In genomic region chr5:125794318-125794717, GRCm38 (mm10) we compare ENCODE assay signal across 29 mouse cellular contexts.
"Had no signal": no experiment of that assay in that cellular context is flagged by ENCODE, and none has a peak within 500 bp of the region (broad histone marks: within the 10 kb centered on the region; RNA-seq: fewer than 3 reads in every experiment).

No protein-coding gene starts in this region.

- H3K27ac ChIP-seq: gastrocnemius, adult 2 months; heart, embryonic 13.5 days; heart, embryonic 15.5 days; hindbrain, embryonic 10.5 days; hindbrain, embryonic 12.5 days; hindbrain, embryonic 14.5 days; intestine, embryonic 15.5 days; layer of hippocampus, adult 2 months; limb, embryonic 13.5 days; limb, embryonic 15.5 days; liver, embryonic 12.5 days; liver, embryonic 14.5 days had no signal

- H3K27me3 ChIP-seq: heart, embryonic 13.5 days; heart, embryonic 15.5 days; hindbrain, embryonic 12.5 days; intestine, embryonic 15.5 days; limb, embryonic 13.5 days; limb, embryonic 15.5 days; liver, embryonic 12.5 days had no signal

- H3K4me2 ChIP-seq: heart, embryonic 11.5 days; heart, embryonic 13.5 days; heart, embryonic 15.5 days; hindbrain, embryonic 12.5 days; hindbrain, embryonic 14.5 days; intestine, embryonic 15.5 days; limb, embryonic 13.5 days; limb, embryonic 15.5 days; liver, embryonic 12.5 days had no signal

- H3K9me3 ChIP-seq: heart, embryonic 15.5 days; hindbrain, embryonic 10.5 days; hindbrain, embryonic 12.5 days; intestine, embryonic 15.5 days; limb, embryonic 15.5 days had no signal

- DNase-seq: gastrocnemius, adult 2 months; gastrocnemius, postnatal 10 days; gastrocnemius, postnatal 25 days; heart, adult 11 months; heart, postnatal 14 days; heart, postnatal 36 days; kidney, adult 18-20 months; kidney, adult 8-10 months; kidney, postnatal 10 days; kidney, postnatal 25 days; kidney, postnatal 4 days; layer of hippocampus, adult 9-11 months; layer of hippocampus, postnatal 36 days; left cerebral cortex, postnatal 4 days had no signal

- H3K4me3 ChIP-seq: gastrocnemius, adult 2 months; heart, embryonic 13.5 days; heart, embryonic 15.5 days; hindbrain, embryonic 10.5 days; hindbrain, embryonic 12.5 days; intestine, embryonic 15.5 days; layer of hippocampus, adult 2 months; limb, embryonic 13.5 days; limb, embryonic 15.5 days; liver, embryonic 12.5 days had no signal

- H3K9ac ChIP-seq: heart, embryonic 13.5 days; heart, embryonic 15.5 days; hindbrain, embryonic 12.5 days; hindbrain, embryonic 14.5 days; intestine, embryonic 15.5 days; limb, embryonic 13.5 days; limb, embryonic 15.5 days; liver, embryonic 12.5 days; liver, embryonic 14.5 days had no signal

- ATAC-seq: hindbrain, embryonic 16.5 days; inflammation-experienced regulatory T-cells, adult 6 months; intestine, embryonic 15.5 days; intestine, postnatal 0 days; liver, embryonic 12.5 days had no signal

- H3K4me1 ChIP-seq: heart, embryonic 13.5 days; heart, embryonic 15.5 days; hindbrain, embryonic 10.5 days; hindbrain, embryonic 12.5 days; intestine, embryonic 15.5 days; limb, embryonic 13.5 days; limb, embryonic 15.5 days; liver, embryonic 12.5 days had no signal

- H3K36me3 ChIP-seq: heart, embryonic 13.5 days; heart, embryonic 15.5 days; hindbrain, embryonic 10.5 days; hindbrain, embryonic 12.5 days; intestine, embryonic 15.5 days; limb, embryonic 13.5 days; limb, embryonic 15.5 days; liver, embryonic 12.5 days had no signal
